Mouse (Mus musculus): ENCODE data around the gene Fbn1. TPM values are rescaled to one million over a fixed set of nuclear protein-coding genes. Genes with fewer than 3 reads are reported as not detected.
A peak's percentile ranks its signal among the peaks of the same experiment; 100 is the strongest.

Gene Fbn1
- polyA plus RNA-seq (2014; fragmentation: Nextera tagmentation; extraction: Ambion mirVana): 7.8 and 8.1 TPM in 2 replicates

GRCm38 (mm10) chr2:125507893-125508292 lies at the start of gene Fbn1:
Gene Fbn1 (minus strand): TSS chr2:125507993.
- peaks cover 11% of the 10 kb centered on the region for H3K27me3 ChIP-seq (ENCODE audit: control insufficient read depth, insufficient read depth, low read length)
- WGBS: 87% methylated on average over 4 of the region's 4 CpGs
- H3K9me3 ChIP-seq (ENCODE audit: control insufficient read depth, low read length): no peaks in the 10 kb centered on the region
- peak within 1 kb of the TSS; percentile 62 for H3K4me3 ChIP-seq (ENCODE audit: low read depth, low read length)
- no peak within 1 kb of the TSS for H3K27ac ChIP-seq (replicated peaks; ENCODE audit: low read depth, low read length)
- DNase-seq (ENCODE audit: low spot score): no peak
- peak within 1 kb of the TSS; percentile 97 for H3K4me2 ChIP-seq (ENCODE audit: low read depth, severe bottlenecking)
- no peak for ATAC-seq (ENCODE audit: insufficient number of reproducible peaks, low FRiP score, low TSS enrichment, low read depth)
- H3K4me1 ChIP-seq (ENCODE audit: control insufficient read depth, insufficient read depth, low read length): peaks cover 6% of the 10 kb centered on the region; the same call in 1 of the 2 replicates
- no peaks in the 10 kb centered on the region for H3K36me3 ChIP-seq (ENCODE audit: control insufficient read depth, insufficient read depth, low read length)
- peak within 1 kb of the TSS; percentile 77 for H3K9ac ChIP-seq (ENCODE audit: low read length)

DNA sequence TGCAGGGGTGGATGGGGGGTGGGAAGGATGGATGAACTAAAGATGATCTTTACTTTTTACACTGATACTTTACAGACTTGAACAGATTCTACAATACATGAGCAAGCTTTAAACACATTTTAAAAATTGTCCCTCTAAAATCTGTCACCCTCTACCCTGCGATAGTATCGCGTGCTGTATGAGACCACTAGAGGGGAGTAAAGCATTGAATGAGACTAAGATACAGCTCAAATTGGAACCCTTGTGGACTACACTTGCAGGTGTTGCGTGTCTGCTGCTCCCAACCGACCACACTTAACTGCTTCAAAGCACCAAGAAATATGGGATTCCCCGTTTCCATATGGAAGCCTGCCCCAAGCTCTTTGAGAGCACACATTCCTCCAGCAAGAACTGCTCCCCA lies 48.0 kb upstream of the Fbn1 start:
- ATAC-seq (ENCODE audit: insufficient number of reproducible peaks, low FRiP score, low TSS enrichment, low read depth) (no peak), DNase-seq (ENCODE audit: low spot score) (no peak)
- Histone ChIP-seq H3K9me3 (ENCODE audit: control insufficient read depth, low read length) (no peaks in the 10 kb centered on the region), H3K9ac (ENCODE audit: low read length) (no peak overlapping the region), H3K27me3 (ENCODE audit: control insufficient read depth, insufficient read depth, low read length) (no peaks in the 10 kb centered on the region), H3K36me3 (ENCODE audit: control insufficient read depth, insufficient read depth, low read length) (no peaks in the 10 kb centered on the region), H3K4me3 (ENCODE audit: low read depth, low read length) (no peak overlapping the region), H3K4me1 (ENCODE audit: control insufficient read depth, insufficient read depth, low read length) (no peaks in the 10 kb centered on the region; the same call in 1 of the 2 replicates), H3K4me2 (ENCODE audit: low read depth, severe bottlenecking) (no peak overlapping the region), H3K27ac (replicated peaks; ENCODE audit: low read depth, low read length) (no peak overlapping the region)
- 75% methylated on average over 6 of the region's 6 CpGs for WGBS

GRCm38 (mm10) chr2:125548806-125549578 lies 41.2 kb upstream of the Fbn1 start:
- H3K27ac ChIP-seq (replicated peaks; ENCODE audit: low read depth, low read length): no peak overlapping the region
- no peak overlapping the region for H3K9ac ChIP-seq (ENCODE audit: low read length)
- H3K4me2 ChIP-seq (ENCODE audit: low read depth, severe bottlenecking): no peak overlapping the region
- H3K4me1 ChIP-seq (ENCODE audit: control insufficient read depth, insufficient read depth, low read length): peaks cover 8% of the 10 kb centered on the region; the same call in 1 of the 2 replicates
- ATAC-seq (ENCODE audit: insufficient number of reproducible peaks, low FRiP score, low TSS enrichment, low read depth): peak; percentile 82; the same call in 1 of the 2 replicates
- no peak overlapping the region for H3K4me3 ChIP-seq (ENCODE audit: low read depth, low read length)
- H3K36me3 ChIP-seq (ENCODE audit: control insufficient read depth, insufficient read depth, low read length): no peaks in the 10 kb centered on the region
- 22% methylated on average over 1 of the region's 1 CpGs for WGBS
- no peaks in the 10 kb centered on the region for H3K9me3 ChIP-seq (ENCODE audit: control insufficient read depth, low read length)
- peak; percentile 44 for DNase-seq (ENCODE audit: low spot score)
- no peaks in the 10 kb centered on the region for H3K27me3 ChIP-seq (ENCODE audit: control insufficient read depth, insufficient read depth, low read length)

- 90% methylated on average over 3 of the region's 3 CpGs for WGBS
- DNase-seq (ENCODE audit: low spot score): no peak
- no peaks in the 10 kb centered on the region for H3K27me3 ChIP-seq (ENCODE audit: control insufficient read depth, insufficient read depth, low read length)
- H3K27ac ChIP-seq (replicated peaks; ENCODE audit: low read depth, low read length): no peak overlapping the region
- ATAC-seq (ENCODE audit: insufficient number of reproducible peaks, low FRiP score, low TSS enrichment, low read depth): no peak
- H3K4me2 ChIP-seq (ENCODE audit: low read depth, severe bottlenecking): no peak overlapping the region
- H3K9ac ChIP-seq (ENCODE audit: low read length): no peak overlapping the region
- no peak overlapping the region for H3K4me3 ChIP-seq (ENCODE audit: low read depth, low read length)
- H3K4me1 ChIP-seq (ENCODE audit: control insufficient read depth, insufficient read depth, low read length): peaks cover 8% of the 10 kb centered on the region; the same call in 1 of the 2 replicates
- no peaks in the 10 kb centered on the region for H3K36me3 ChIP-seq (ENCODE audit: control insufficient read depth, insufficient read depth, low read length)
- H3K9me3 ChIP-seq (ENCODE audit: control insufficient read depth, low read length): no peaks in the 10 kb centered on the region
Observed at GRCm38 (mm10) chr2:125544986-125545385, 37.2 kb upstream of the Fbn1 start.

GRCm38 (mm10) chr2:125543646-125544045 lies 35.9 kb upstream of the Fbn1 start:
- no peaks in the 10 kb centered on the region for H3K36me3 ChIP-seq (ENCODE audit: control insufficient read depth, insufficient read depth, low read length)
- H3K9me3 ChIP-seq (ENCODE audit: control insufficient read depth, low read length): no peaks in the 10 kb centered on the region
- peaks cover 4% of the 10 kb centered on the region; the same call in 1 of the 2 replicates for H3K4me1 ChIP-seq (ENCODE audit: control insufficient read depth, insufficient read depth, low read length)
- H3K27me3 ChIP-seq (ENCODE audit: control insufficient read depth, insufficient read depth, low read length): no peaks in the 10 kb centered on the region
- H3K4me3 ChIP-seq (ENCODE audit: low read depth, low read length): no peak overlapping the region
- ATAC-seq (ENCODE audit: insufficient number of reproducible peaks, low FRiP score, low TSS enrichment, low read depth): no peak
- H3K27ac ChIP-seq (replicated peaks; ENCODE audit: low read depth, low read length): no peak overlapping the region
- no peak overlapping the region for H3K4me2 ChIP-seq (ENCODE audit: low read depth, severe bottlenecking)
- 70% methylated on average over 1 of the region's 1 CpGs for WGBS
- H3K9ac ChIP-seq (ENCODE audit: low read length): no peak overlapping the region
- DNase-seq (ENCODE audit: low spot score): no peak

DNA sequence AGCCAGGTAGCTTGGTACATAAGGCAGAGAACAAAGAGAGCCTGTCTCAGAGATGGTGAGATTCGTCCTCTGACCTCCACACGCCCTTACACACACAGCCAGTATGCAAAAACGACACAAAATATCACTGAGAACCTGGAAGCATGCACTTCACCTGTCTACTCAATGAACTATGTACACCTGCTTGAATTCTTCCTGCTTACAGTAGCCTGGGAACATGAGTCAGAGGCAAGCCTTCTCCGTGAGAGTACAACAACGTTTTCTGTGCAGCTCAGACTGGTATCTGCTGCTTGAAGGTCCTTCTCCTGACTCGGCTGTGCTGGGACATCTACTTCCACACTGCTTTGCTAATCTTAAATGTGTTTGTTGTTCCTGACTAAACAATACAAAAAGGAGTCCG lies 33.7 kb upstream of the Fbn1 start:
- WGBS: 85% methylated on average over 7 of the region's 7 CpGs
- H3K9me3 ChIP-seq (ENCODE audit: control insufficient read depth, low read length): no peaks in the 10 kb centered on the region
- no peaks in the 10 kb centered on the region for H3K36me3 ChIP-seq (ENCODE audit: control insufficient read depth, insufficient read depth, low read length)
- H3K4me3 ChIP-seq (ENCODE audit: low read depth, low read length): no peak overlapping the region
- H3K27me3 ChIP-seq (ENCODE audit: control insufficient read depth, insufficient read depth, low read length): no peaks in the 10 kb centered on the region
- H3K4me2 ChIP-seq (ENCODE audit: low read depth, severe bottlenecking): no peak overlapping the region
- no peak overlapping the region for H3K9ac ChIP-seq (ENCODE audit: low read length)
- DNase-seq (ENCODE audit: low spot score) (no peak), ATAC-seq (ENCODE audit: insufficient number of reproducible peaks, low FRiP score, low TSS enrichment, low read depth) (no peak)
- no peaks in the 10 kb centered on the region for H3K4me1 ChIP-seq (ENCODE audit: control insufficient read depth, insufficient read depth, low read length)
- H3K27ac ChIP-seq (replicated peaks; ENCODE audit: low read depth, low read length): no peak overlapping the region

GRCm38 (mm10) chr2:125540579-125540978 lies 32.8 kb upstream of the Fbn1 start:
- Histone ChIP-seq H3K4me1 (ENCODE audit: control insufficient read depth, insufficient read depth, low read length) (no peaks in the 10 kb centered on the region), H3K27ac (replicated peaks; ENCODE audit: low read depth, low read length) (no peak overlapping the region), H3K9me3 (ENCODE audit: control insufficient read depth, low read length) (no peaks in the 10 kb centered on the region), H3K27me3 (ENCODE audit: control insufficient read depth, insufficient read depth, low read length) (no peaks in the 10 kb centered on the region), H3K36me3 (ENCODE audit: control insufficient read depth, insufficient read depth, low read length) (no peaks in the 10 kb centered on the region), H3K9ac (ENCODE audit: low read length) (no peak overlapping the region), H3K4me2 (ENCODE audit: low read depth, severe bottlenecking) (no peak overlapping the region), H3K4me3 (ENCODE audit: low read depth, low read length) (no peak overlapping the region)
- ATAC-seq (ENCODE audit: insufficient number of reproducible peaks, low FRiP score, low TSS enrichment, low read depth) (no peak), DNase-seq (ENCODE audit: low spot score) (no peak)
- WGBS: 90% methylated on average over 7 of the region's 7 CpGs

GRCm38 (mm10) chr2:125539640-125540039 lies 31.8 kb upstream of the Fbn1 start:
- Histone ChIP-seq H3K27me3 (ENCODE audit: control insufficient read depth, insufficient read depth, low read length) (no peaks in the 10 kb centered on the region), H3K4me3 (ENCODE audit: low read depth, low read length) (no peak overlapping the region), H3K27ac (replicated peaks; ENCODE audit: low read depth, low read length) (no peak overlapping the region), H3K4me1 (ENCODE audit: control insufficient read depth, insufficient read depth, low read length) (no peaks in the 10 kb centered on the region), H3K9ac (ENCODE audit: low read length) (no peak overlapping the region), H3K36me3 (ENCODE audit: control insufficient read depth, insufficient read depth, low read length) (no peaks in the 10 kb centered on the region), H3K9me3 (ENCODE audit: control insufficient read depth, low read length) (no peaks in the 10 kb centered on the region), H3K4me2 (ENCODE audit: low read depth, severe bottlenecking) (no peak overlapping the region)
- DNase-seq (ENCODE audit: low spot score): no peak
- ATAC-seq (ENCODE audit: insufficient number of reproducible peaks, low FRiP score, low TSS enrichment, low read depth): no peak
- 84% methylated on average over 3 of the region's 3 CpGs for WGBS
